Mouse (Mus musculus): ENCODE data around the gene Rpl19. TPM values are rescaled to one million over a fixed set of nuclear protein-coding genes. Genes with fewer than 3 reads are reported as not detected.
A peak's percentile ranks its signal among the peaks of the same experiment; 100 is the strongest.

Rpl19 gene
- 655 and 750 TPM in 2 replicates for polyA plus RNA-seq (2015; fragmentation: Nextera tagmentation; extraction: Ambion mirVana)

DNA sequence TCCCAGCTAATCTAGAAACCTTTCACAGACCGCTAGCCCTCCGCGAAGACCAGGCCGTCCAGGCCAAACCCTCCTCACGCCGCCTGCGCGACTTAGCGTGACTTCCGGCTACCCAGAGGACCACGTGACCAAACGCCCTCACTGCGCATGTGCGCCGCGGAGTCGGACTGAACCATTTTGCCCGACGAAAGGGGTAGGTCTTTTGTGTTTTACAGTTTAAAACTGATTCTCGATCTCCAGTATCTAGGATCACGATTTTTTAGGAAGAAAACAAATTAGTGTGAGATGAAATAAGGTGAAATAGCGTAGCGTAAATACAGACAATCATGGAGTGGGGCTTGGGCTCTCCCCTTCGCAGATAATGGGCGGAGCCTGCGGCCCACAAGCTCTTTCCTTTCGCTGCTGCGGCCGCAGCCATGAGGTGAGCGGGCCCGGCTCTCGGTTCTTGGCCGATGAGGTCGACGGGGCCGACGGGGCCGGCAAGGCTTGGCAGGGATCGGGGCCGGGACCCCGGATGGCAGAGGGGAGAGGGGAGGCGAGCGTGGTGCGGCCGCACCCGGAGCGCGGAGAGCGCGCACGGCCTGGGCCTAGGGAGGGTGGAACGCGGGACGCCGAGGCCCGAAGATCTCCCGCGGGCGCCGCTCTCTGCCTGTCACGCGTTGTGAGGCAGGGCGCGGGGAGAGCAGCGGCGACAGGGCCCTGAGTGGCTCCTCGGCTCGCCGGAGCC is at the start of gene Rpl19:
TSS of gene Rpl19 (plus strand) at position 141 of the 727 bp plus-strand sequence.
- WGBS, result under 1% methylated on average over 67 of the region's 69 CpGs
- no peaks in the 10 kb centered on the region for H3K27me3 ChIP-seq (replicated peaks)
- H3K27ac ChIP-seq (replicated peaks), result peak within 1 kb of the TSS; percentile 94
- peak within 1 kb of the TSS; percentile 99 for H3K9ac ChIP-seq (replicated peaks)
- peaks cover 30% of the 10 kb centered on the region for H3K36me3 ChIP-seq
- peak within 1 kb of the TSS; percentile 92 for H3K4me2 ChIP-seq
- peak; percentile 64 for ATAC-seq (ENCODE audit: low FRiP score)
- peaks cover 32% of the 10 kb centered on the region for H3K4me1 ChIP-seq
- H3K4me3 ChIP-seq (replicated peaks), result peak within 1 kb of the TSS; percentile 97
- H3K9me3 ChIP-seq (replicated peaks), result no peaks in the 10 kb centered on the region

DNA sequence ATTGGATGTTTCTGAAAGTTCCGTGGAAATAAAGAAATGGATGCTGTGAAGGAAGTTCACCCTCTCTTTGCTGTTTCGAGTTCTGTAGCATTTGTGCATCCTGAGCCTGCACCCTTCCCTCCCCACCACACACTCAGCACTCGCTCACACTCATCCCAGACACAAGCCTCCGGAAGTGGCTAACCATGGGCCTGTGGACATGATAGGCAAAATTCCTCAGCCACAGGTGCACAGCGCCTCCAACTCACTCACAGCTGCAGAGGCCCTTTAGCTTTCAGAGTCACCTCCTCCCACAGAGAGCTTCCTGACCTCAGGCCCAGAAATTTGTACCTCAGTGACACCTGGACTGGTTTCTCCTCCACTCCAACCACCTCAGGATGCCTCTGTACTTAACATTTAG is 48.7 kb upstream of the Rpl19 start:
- Histone ChIP-seq H3K36me3 (no peaks in the 10 kb centered on the region), H3K27me3 (replicated peaks) (no peaks in the 10 kb centered on the region), H3K4me1 (0 out of 2 replicates have a peak, but pooled peaks cover 3% of the 10 kb centered on the region), H3K4me3 (replicated peaks) (no peak overlapping the region), H3K27ac (replicated peaks) (no peak overlapping the region), H3K9me3 (replicated peaks) (no peaks in the 10 kb centered on the region), H3K9ac (replicated peaks) (no peak overlapping the region), H3K4me2 (no peak overlapping the region)
- 77% methylated on average over 5 of the region's 5 CpGs for WGBS
- no peak for ATAC-seq (ENCODE audit: low FRiP score)

DNA sequence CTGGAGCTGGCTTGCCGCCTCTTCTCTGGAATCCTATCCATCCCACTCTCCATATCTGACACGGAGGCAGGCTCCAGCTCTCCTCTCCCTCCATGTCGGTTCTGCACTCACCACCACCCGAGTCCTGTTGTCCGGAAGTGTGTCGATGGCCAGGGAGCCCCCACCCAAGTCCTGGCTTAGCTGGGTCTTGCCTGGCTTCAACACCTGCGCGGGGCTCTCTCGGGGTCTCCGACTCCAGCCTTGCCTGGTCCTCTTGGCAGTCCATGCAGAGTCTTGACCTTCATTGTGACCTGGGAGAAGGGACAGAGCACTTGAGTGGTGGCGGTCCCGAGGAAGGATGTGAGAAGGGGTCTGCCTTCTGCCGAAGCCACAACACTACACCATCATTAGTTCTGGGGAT is 48.1 kb upstream of the Rpl19 start:
- no peak overlapping the region for H3K9ac ChIP-seq (replicated peaks)
- no peak overlapping the region for H3K4me3 ChIP-seq (replicated peaks)
- 91% methylated on average over 13 of the region's 13 CpGs for WGBS
- no peaks in the 10 kb centered on the region for H3K36me3 ChIP-seq
- no peak overlapping the region for H3K4me2 ChIP-seq
- no peak for ATAC-seq (ENCODE audit: low FRiP score)
- H3K4me1 ChIP-seq, result 0 out of 2 replicates have a peak, but pooled peaks cover 3% of the 10 kb centered on the region
- H3K27me3 ChIP-seq (replicated peaks), result no peaks in the 10 kb centered on the region
- H3K9me3 ChIP-seq (replicated peaks), result no peaks in the 10 kb centered on the region
- no peak overlapping the region for H3K27ac ChIP-seq (replicated peaks)

DNA sequence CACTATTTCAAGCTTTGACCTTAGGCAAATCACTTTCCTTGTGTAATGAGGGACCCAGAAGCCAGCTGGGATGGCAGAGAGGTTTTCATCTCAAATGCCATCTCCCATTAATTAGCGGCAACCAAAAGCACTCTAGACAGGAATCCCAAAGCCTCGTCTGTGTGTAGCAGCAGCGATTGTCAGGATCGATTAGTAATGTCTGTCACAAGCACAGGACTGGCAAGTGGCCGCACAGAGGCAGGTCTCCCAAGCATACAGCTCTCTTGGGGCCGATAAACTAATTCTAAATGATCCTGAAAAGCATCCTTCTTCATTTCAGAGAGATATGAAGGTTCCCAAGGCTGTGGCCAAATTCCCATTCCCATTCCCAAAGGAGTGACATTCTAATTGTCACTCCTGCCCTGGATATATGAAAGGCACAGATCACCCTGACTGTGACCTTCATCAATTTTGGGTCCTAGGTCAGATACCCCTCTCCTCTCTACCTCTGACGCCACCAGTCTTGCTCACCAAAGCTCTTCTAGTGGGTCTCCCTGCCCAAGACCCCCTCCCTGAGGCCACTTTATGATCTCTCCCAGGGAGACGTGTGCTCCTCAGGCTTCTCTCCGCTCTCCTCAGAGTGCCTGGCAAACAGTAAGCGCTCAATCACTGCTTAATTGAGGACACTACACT is 46.5 kb upstream of the Rpl19 start:
- no peak overlapping the region for H3K4me3 ChIP-seq (replicated peaks)
- no peaks in the 10 kb centered on the region for H3K36me3 ChIP-seq
- WGBS, result 60% methylated on average over 10 of the region's 10 CpGs
- 0 out of 2 replicates have a peak, but pooled peaks cover 3% of the 10 kb centered on the region for H3K4me1 ChIP-seq
- H3K9me3 ChIP-seq (replicated peaks), result no peaks in the 10 kb centered on the region
- H3K9ac ChIP-seq (replicated peaks), result no peak overlapping the region
- no peak overlapping the region for H3K4me2 ChIP-seq
- ATAC-seq (ENCODE audit: low FRiP score), result no peak
- no peak overlapping the region for H3K27ac ChIP-seq (replicated peaks)
- H3K27me3 ChIP-seq (replicated peaks), result peaks cover 12% of the 10 kb centered on the region

DNA sequence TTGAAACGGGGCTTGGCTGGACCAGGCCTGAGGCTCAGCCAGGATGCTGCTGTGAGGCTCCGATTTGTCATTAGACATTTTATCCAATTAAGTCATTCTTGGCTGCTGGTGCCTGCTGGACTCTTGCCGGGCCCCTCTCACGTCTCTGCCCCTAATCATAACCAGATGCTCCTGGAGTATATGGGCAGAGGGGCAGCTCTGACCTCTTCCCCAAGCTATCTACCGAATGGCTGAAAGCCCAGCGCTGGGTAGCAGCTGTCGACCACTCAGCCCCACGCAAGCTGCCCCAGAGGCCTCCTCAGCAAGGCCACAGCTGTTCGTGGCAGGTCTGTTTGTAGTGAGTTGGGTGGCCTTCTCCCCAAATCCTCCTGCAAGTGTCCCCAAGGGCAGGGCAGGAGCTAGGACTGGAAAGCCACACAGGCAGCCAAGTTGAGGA is 46.0 kb upstream of the Rpl19 start:
- no peaks in the 10 kb centered on the region for H3K36me3 ChIP-seq
- no peak overlapping the region for H3K4me2 ChIP-seq
- no peaks in the 10 kb centered on the region for H3K9me3 ChIP-seq (replicated peaks)
- peaks cover 18% of the 10 kb centered on the region for H3K27me3 ChIP-seq (replicated peaks)
- ATAC-seq (ENCODE audit: low FRiP score), result no peak
- H3K27ac ChIP-seq (replicated peaks), result 0 out of 2 replicates have a peak overlapping the region, but pooled peaks have one; percentile 3
- H3K4me1 ChIP-seq, result 0 out of 2 replicates have a peak, but pooled peaks cover 3% of the 10 kb centered on the region
- no peak overlapping the region for H3K9ac ChIP-seq (replicated peaks)
- WGBS, result 46% methylated on average over 9 of the region's 9 CpGs
- no peak overlapping the region for H3K4me3 ChIP-seq (replicated peaks)

DNA sequence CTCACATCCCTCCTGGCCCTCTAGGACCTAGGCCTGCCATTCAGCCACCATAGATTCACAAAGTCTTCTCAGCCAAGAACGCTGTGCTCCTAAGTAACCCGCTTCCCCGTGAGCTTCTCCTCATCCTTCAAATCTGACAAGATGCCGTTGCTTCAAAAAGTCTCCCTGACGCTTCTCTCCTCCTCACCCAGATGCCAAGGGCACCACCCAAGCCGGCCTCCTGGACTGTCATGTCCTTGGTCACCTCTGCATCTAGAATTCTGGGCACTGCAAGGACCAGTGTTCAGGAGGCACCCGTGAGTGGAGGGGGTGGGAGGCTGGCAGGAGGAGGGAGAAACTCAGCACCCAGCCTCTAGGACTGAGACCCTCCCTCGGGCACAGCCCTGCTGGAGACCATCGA is 43.8 kb upstream of the Rpl19 start:
- Histone ChIP-seq H3K9ac (replicated peaks) (no peak overlapping the region), H3K4me3 (replicated peaks) (no peak overlapping the region), H3K27ac (replicated peaks) (no peak overlapping the region), H3K27me3 (replicated peaks) (peaks cover 26% of the 10 kb centered on the region), H3K4me1 (peaks cover 21% of the 10 kb centered on the region), H3K36me3 (no peaks in the 10 kb centered on the region), H3K4me2 (no peak overlapping the region), H3K9me3 (replicated peaks) (no peaks in the 10 kb centered on the region)
- no peak for ATAC-seq (ENCODE audit: low FRiP score)
- WGBS, result 87% methylated on average over 9 of the region's 9 CpGs

DNA sequence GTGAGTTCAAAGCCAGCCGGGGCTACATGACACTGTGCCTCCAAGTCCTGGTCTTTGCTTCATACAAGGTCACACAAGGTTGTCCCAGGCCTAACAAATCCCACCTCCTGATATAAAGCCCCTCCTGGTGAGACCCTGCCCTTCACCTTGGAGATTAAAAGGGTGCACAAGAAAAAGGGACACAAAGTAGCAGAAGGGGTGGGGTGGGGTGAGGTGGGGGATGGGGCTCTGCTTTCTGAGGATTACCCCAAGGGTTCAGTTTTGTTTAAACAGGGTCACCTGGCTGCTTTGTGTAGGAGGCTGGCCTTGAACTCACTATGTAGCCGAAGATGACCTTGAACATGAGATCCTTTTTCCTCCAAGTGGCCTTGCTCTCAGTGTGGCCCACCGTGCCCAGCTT is 43.0 kb upstream of the Rpl19 start:
- Histone ChIP-seq H3K9ac (replicated peaks) (no peak overlapping the region), H3K4me1 (peaks cover 21% of the 10 kb centered on the region), H3K36me3 (no peaks in the 10 kb centered on the region), H3K27me3 (replicated peaks) (peaks cover 26% of the 10 kb centered on the region), H3K4me3 (replicated peaks) (no peak overlapping the region), H3K4me2 (no peak overlapping the region), H3K9me3 (replicated peaks) (no peaks in the 10 kb centered on the region), H3K27ac (replicated peaks) (no peak overlapping the region)
- 90% methylated on average over 3 of the region's 3 CpGs for WGBS
- ATAC-seq (ENCODE audit: low FRiP score), result no peak

DNA sequence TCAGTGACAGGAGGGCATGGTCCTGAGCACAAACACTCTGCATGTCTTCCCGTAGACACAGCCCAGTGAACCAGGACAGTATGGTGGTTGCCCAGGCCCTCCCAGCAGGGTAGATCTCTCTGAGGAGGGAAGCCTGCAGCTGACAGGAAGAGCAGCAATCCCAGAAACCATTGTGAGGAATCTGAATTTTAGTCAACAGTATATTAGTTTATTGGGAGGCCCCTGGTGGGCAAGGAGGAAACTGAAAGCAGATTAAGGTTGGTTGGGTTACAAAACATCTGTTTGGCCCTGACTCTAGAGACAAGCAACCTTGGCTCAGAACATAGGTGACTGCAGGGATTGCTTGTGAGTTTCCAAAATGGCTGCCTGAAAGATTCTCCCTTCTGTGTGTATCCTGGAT is 42.5 kb upstream of the Rpl19 start:
- Histone ChIP-seq H3K4me3 (replicated peaks) (no peak overlapping the region), H3K27me3 (replicated peaks) (peaks cover 26% of the 10 kb centered on the region), H3K9ac (replicated peaks) (no peak overlapping the region), H3K4me2 (no peak overlapping the region), H3K27ac (replicated peaks) (no peak overlapping the region), H3K36me3 (no peaks in the 10 kb centered on the region), H3K9me3 (replicated peaks) (no peaks in the 10 kb centered on the region), H3K4me1 (peaks cover 21% of the 10 kb centered on the region)
- 69% methylated on average over 1 of the region's 1 CpGs for WGBS
- no peak for ATAC-seq (ENCODE audit: low FRiP score)

DNA sequence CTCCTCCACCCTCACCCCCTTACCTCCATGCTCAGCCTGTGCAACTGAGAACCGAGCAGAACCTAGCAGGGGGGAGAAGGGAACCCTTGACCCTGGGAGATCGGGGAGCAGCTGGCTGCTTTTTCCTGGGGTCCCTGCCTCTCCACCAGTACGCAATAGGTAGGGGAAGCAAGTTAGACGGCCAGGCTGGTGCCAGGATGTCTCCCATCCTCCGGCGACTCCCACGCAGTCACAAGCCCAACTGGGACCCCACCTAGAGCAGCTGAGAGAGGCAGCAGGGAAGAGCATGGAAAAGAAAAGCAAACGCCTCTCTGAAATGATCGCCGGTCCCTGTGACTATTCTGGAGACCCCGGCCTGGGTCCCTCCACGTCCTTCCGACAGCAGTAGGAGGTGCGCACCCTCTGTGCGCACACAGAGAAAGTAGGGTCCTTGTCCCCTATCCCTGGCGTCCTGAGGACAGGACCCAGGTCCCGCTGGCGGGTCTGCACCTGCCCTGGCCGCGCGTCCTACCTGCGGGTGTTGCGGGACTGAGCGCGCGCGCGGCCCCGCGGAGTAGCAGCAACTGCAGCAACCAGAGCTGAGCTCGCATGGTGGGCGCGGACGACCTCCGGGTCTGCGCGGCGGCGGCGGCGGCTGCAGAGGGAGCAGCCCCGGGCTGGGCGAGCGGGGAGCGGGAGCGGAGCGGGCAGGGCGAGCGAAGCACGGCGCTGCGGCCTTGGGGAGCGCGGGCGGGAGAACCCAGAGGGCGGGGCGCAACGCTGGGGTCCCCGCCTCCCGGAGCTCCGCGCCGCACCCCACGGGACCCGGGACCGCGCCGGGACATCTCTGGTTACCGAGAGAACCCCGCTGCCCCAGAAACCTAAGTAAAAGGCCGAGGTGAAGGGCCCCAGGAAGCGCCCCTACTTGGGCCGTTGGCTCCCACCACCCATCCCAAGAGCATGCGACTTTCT is 40.5 kb upstream of the Rpl19 start, which contains the start of gene Plxdc1:
TSS of gene Plxdc1 (minus strand) at position 718 of the 951 bp plus-strand sequence.
- no peak for ATAC-seq (ENCODE audit: low FRiP score)
- WGBS, result 2% methylated on average over 70 of the region's 74 CpGs
- H3K27ac ChIP-seq (replicated peaks), result no peak within 1 kb of the TSS

DNA sequence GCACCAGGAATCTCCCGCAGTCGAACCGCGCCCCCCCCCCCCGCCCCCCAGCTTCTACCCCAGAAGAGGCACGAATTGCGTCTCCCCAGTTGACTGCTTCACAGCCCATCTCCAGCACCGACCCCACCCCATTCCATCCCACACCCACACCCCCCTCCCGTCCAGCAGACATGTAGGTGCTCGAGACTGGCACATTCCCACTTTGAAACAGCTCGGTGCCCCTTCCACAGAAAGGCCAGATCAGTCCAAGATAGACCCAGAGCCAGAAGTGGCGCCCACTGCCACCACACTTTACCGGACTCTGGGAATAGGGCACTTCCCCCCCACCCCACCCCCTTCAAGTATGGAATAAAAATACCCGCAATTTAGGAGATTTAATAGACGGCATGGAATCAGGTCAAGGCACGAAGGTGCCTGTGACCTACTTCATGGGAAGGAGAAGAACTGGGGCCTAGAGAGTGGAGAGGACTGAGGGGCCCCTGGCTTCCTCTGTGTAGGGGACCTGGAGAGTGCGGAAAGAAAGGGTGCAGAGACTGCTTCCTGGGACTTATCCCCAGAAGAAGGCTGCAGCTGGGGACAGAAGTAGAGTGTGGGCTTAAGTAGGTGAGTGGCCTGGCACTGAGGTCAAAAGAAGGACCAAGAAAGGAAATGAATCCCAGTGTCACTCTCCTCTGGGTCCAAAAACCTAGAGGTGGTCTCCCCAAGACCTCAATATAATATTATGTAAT is 39.6 kb upstream of the Rpl19 start:
- Histone ChIP-seq H3K9me3 (replicated peaks) (no peaks in the 10 kb centered on the region), H3K27ac (replicated peaks) (no peak overlapping the region), H3K36me3 (no peaks in the 10 kb centered on the region), H3K27me3 (replicated peaks) (peaks cover 26% of the 10 kb centered on the region), H3K4me3 (replicated peaks) (peak overlapping the region; percentile 87), H3K9ac (replicated peaks) (0 out of 2 replicates have a peak overlapping the region, but pooled peaks have one; percentile 54), H3K4me2 (peak overlapping the region; percentile 89), H3K4me1 (peaks cover 34% of the 10 kb centered on the region)
- 25% methylated on average over 17 of the region's 17 CpGs for WGBS
- no peak for ATAC-seq (ENCODE audit: low FRiP score)

More for the DNA sequence above, 40.5 kb upstream of the Rpl19 start, which contains the start of gene Plxdc1:
- peak within 1 kb of the TSS; percentile 54 for H3K9ac ChIP-seq (replicated peaks)
- H3K27me3 ChIP-seq (replicated peaks), result peaks cover 26% of the 10 kb centered on the region
- no peaks in the 10 kb centered on the region for H3K36me3 ChIP-seq
- H3K4me3 ChIP-seq (replicated peaks), result peak within 1 kb of the TSS; percentile 87
- H3K4me2 ChIP-seq, result peak within 1 kb of the TSS; percentile 89
- no peaks in the 10 kb centered on the region for H3K9me3 ChIP-seq (replicated peaks)
- peaks cover 34% of the 10 kb centered on the region for H3K4me1 ChIP-seq

Data from neural tube, embryonic 15.5 days (tissue).